Comparison of ENCODE assay signal across 35 mouse cellular contexts in the genomic region with DNA sequence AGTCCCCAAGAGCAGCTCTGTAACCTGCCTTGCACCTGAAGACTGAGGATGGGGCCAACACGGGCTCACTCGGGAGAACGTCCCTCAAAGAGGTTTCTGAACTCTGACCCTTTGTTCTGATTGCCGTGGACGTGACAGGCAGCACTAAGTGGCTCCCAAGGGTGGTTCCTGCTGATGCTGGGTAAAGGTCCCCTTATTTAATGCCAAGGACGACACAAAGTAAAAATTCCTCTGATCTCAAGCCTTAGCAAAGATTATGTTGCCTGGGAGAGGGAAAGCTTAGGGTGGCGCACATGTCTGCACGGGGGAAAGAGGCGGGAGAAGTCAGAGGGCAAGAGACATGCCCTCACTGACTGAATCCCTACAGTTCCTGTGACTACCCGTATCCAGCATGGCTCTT. TPM values are rescaled to one million over a fixed set of nuclear protein-coding genes. Genes with fewer than 3 reads are reported as not detected.
DNase-seq lines count a peak whose midpoint lies in the region; ATAC-seq and TF ChIP-seq lines count a peak whose summit lies in the region.
"Had no signal": no experiment of that assay in that cellular context is flagged by ENCODE, and none has a peak within 500 bp of the region (broad histone marks: within the 10 kb centered on the region; RNA-seq: fewer than 3 reads in every experiment).

No protein-coding gene starts in this region.

- no peaks in the 10 kb centered on the region for H3K36me3 ChIP-seq in heart, embryonic 16.5 days (ENCODE audit: control insufficient read depth, insufficient read depth)
- H3K36me3 ChIP-seq in liver, postnatal 0 days (replicated peaks; ENCODE audit: insufficient read depth, low read length): no peaks in the 10 kb centered on the region
- H3K36me3 ChIP-seq: hindbrain, embryonic 13.5 days; kidney, embryonic 15.5 days; limb, embryonic 12.5 days had no signal

- no peak for TF ChIP-seq CTCF in liver, postnatal 0 days (IDR thresholded peaks at IDR 0.05; ENCODE audit: low read depth)

- H3K27ac ChIP-seq in heart, embryonic 16.5 days (ENCODE audit: low read length): peak overlapping the region; percentile 15; the same call in 1 of the 2 replicates
- 0 out of 2 replicates have a peak overlapping the region, but pooled peaks have one; percentile 44 for H3K27ac ChIP-seq in liver, postnatal 0 days (ENCODE audit: low read depth)
- H3K27ac ChIP-seq: hindbrain, embryonic 13.5 days; kidney, embryonic 15.5 days; layer of hippocampus, adult 2 months; left cerebral cortex, adult 2 months; limb, embryonic 12.5 days; liver, embryonic 14.5 days; macrophage had no signal

- H3K9ac ChIP-seq in heart, embryonic 16.5 days (ENCODE audit: low read length): no peak overlapping the region
- H3K9ac ChIP-seq in liver, postnatal 0 days (replicated peaks): no peak overlapping the region
- H3K9ac ChIP-seq: hindbrain, embryonic 13.5 days; kidney, embryonic 15.5 days; limb, embryonic 12.5 days; liver, embryonic 14.5 days had no signal

- no peaks in the 10 kb centered on the region for H3K27me3 ChIP-seq in heart, embryonic 16.5 days (ENCODE audit: control insufficient read depth, insufficient read depth, low read length)
- H3K27me3 ChIP-seq in liver, postnatal 0 days (ENCODE audit: insufficient read depth, low read length): no peaks in the 10 kb centered on the region
- H3K27me3 ChIP-seq: hindbrain, embryonic 13.5 days; kidney, embryonic 15.5 days; limb, embryonic 12.5 days had no signal

- peak; percentile 74 to 84 for DNase-seq in adrenal gland, adult (ENCODE audit: inconsistent age in 2 of 2, low spot score in 1 of 2)
- DNase-seq in adrenal gland, postnatal 4 days (ENCODE audit: low spot score in 2 of 2): no peak
- no peak for DNase-seq in heart, adult 18-20 months
- peak; percentile 44 to 51 for DNase-seq in adrenal gland, postnatal 36 days
- DNase-seq in liver, postnatal 0 days: no peak
- DNase-seq in cerebellum, postnatal 14 days: no peak
- DNase-seq in right cerebral cortex, adult 2 months (ENCODE audit: low spot score in 2 of 2): no peak
- DNase-seq: cerebellum, adult 18-20 months; cerebellum, postnatal 10 days; heart, postnatal 4 days; kidney, adult 18-20 months; midbrain, embryonic 14.5 days; right cerebral cortex, postnatal 25 days; spleen, adult 18-20 months had no signal

- TF ChIP-seq EP300 in liver, postnatal 0 days (IDR thresholded peaks at IDR 0.05; ENCODE audit: low read depth): no peak

- H3K4me2 ChIP-seq in heart, embryonic 16.5 days (ENCODE audit: low read depth, low read length): no peak overlapping the region
- H3K4me2 ChIP-seq in liver, postnatal 0 days (ENCODE audit: low read depth, low read length): no peak overlapping the region
- H3K4me2 ChIP-seq: hindbrain, embryonic 13.5 days; kidney, embryonic 15.5 days; limb, embryonic 12.5 days had no signal

- ATAC-seq in heart, embryonic 16.5 days (replicated peaks; ENCODE audit: extremely low read depth, insufficient read depth, low FRiP score): no peak
- peak; percentile 35; the same call in 1 of the 2 replicates for ATAC-seq in liver, postnatal 0 days
- ATAC-seq: activated CD4-positive, CD25-positive, alpha-beta regulatory T cell, adult 4 months; forebrain, embryonic 16.5 days had no signal

- WGBS in heart, embryonic 16.5 days: 51% methylated on average over 10 of the region's 10 CpGs
- 57% methylated on average over 10 of the region's 10 CpGs for WGBS in liver, postnatal 0 days (ENCODE audit: insufficient replicate concordance)

- no peaks in the 10 kb centered on the region for H3K9me3 ChIP-seq in heart, embryonic 16.5 days (replicated peaks; ENCODE audit: control insufficient read depth, low read length)
- H3K9me3 ChIP-seq in liver, postnatal 0 days (ENCODE audit: low read length): no peaks in the 10 kb centered on the region
- H3K9me3 ChIP-seq: hindbrain, embryonic 13.5 days; kidney, embryonic 15.5 days; limb, embryonic 12.5 days had no signal

- peaks cover 4% of the 10 kb centered on the region for H3K4me1 ChIP-seq in heart, embryonic 16.5 days (ENCODE audit: control insufficient read depth, insufficient read depth, low read length)
- peaks cover 9% of the 10 kb centered on the region; the same call in 1 of the 2 replicates for H3K4me1 ChIP-seq in liver, postnatal 0 days (ENCODE audit: insufficient read depth)
- H3K4me1 ChIP-seq: hindbrain, embryonic 13.5 days; kidney, embryonic 15.5 days; limb, embryonic 12.5 days had no signal

- H3K4me3 ChIP-seq in heart, embryonic 16.5 days (ENCODE audit: low read length): no peak overlapping the region
- no peak overlapping the region for H3K4me3 ChIP-seq in liver, postnatal 0 days (ENCODE audit: low read depth, low read length)
- H3K4me3 ChIP-seq: erythroblast, embryonic 14.5 days; hindbrain, embryonic 13.5 days; kidney, embryonic 15.5 days; layer of hippocampus, adult 2 months; left cerebral cortex, adult 2 months; limb, embryonic 12.5 days had no signal

RNA-seq across cellular contexts. Expression of a gene that starts 11.6 kb away (rescaled TPM):
- 10 to 100 TPM; 73.1 to 89.5 TPM for total RNA-seq in adrenal gland, postnatal 4 days (2021)
- 15.3 and 18.6 TPM in 2 replicates for polyA plus RNA-seq in heart, embryonic 16.5 days (2015; fragmentation: Nextera tagmentation; extraction: Ambion mirVana)
- total RNA-seq in heart, adult 18-20 months (2021): 10 to 100 TPM; 37.8 to 44.5 TPM
- 100 to 1,000 TPM in 1 of 2 experiments, 10 to 100 TPM in 1; 98.5 to 112 TPM for total RNA-seq in adrenal gland, postnatal 36 days (2021)
- polyA plus RNA-seq in liver, postnatal 0 days (2015; fragmentation: Nextera tagmentation; extraction: Ambion mirVana): 15.0 and 16.3 TPM in 2 replicates

RNA-seq across cellular contexts. Expression of a gene that starts 14.6 kb away (rescaled TPM):
- total RNA-seq in adrenal gland, postnatal 4 days (2021): under 1 TPM; 0.23 to 0.59 TPM
- polyA plus RNA-seq in heart, embryonic 16.5 days (2015; fragmentation: Nextera tagmentation; extraction: Ambion mirVana): not detected in 2 replicates
- not detected for total RNA-seq in heart, adult 18-20 months (2021)
- not detected for total RNA-seq in adrenal gland, postnatal 36 days (2021)
- polyA plus RNA-seq in liver, postnatal 0 days (2015; fragmentation: Nextera tagmentation; extraction: Ambion mirVana): 0.04 TPM in 1 of 2 replicates, not detected in the other
- total RNA-seq: CH12.LX; ES-E14; heart, postnatal 4 days; layer of hippocampus, adult 2 months; layer of hippocampus, postnatal 14 days; left cerebral cortex, adult 2 months; left cerebral cortex, postnatal 25 days; megakaryocyte-erythroid progenitor cell, adult 5-6 weeks; monocyte, adult 5-6 weeks had no signal
- polyA plus RNA-seq: embryonic facial prominence, embryonic 14.5 days; erythroblast, embryonic 14.5 days; forebrain, embryonic 11.5 days; heart, embryonic 14.5 days; macrophage; midbrain, embryonic 14.5 days; neural tube, embryonic 14.5 days had no signal

RNA-seq across cellular contexts. Expression of a gene that starts 32.3 kb away (rescaled TPM):
- 100 to 1,000 TPM in 1 of 2 experiments, 10 to 100 TPM in 1; 93.9 to 111 TPM for total RNA-seq in adrenal gland, postnatal 4 days (2021)
- 15.3 and 15.5 TPM in 2 replicates for polyA plus RNA-seq in heart, embryonic 16.5 days (2015; fragmentation: Nextera tagmentation; extraction: Ambion mirVana)
- total RNA-seq in heart, adult 18-20 months (2021): 10 to 100 TPM; 10.2 to 23.2 TPM
- 100 to 1,000 TPM; 138 to 150 TPM for total RNA-seq in adrenal gland, postnatal 36 days (2021)
- 14.4 and 16.3 TPM in 2 replicates for polyA plus RNA-seq in liver, postnatal 0 days (2015; fragmentation: Nextera tagmentation; extraction: Ambion mirVana)

RNA-seq across cellular contexts. Expression of a gene that starts 58.8 kb away (rescaled TPM):
- 10 to 100 TPM in 1 of 2 experiments, 1 to 10 TPM in 1; 7.4 to 10.1 TPM for total RNA-seq in adrenal gland, postnatal 4 days (2021)
- polyA plus RNA-seq in heart, embryonic 16.5 days (2015; fragmentation: Nextera tagmentation; extraction: Ambion mirVana): 7.2 and 8.3 TPM in 2 replicates
- 1 to 10 TPM; 1.9 to 2.6 TPM for total RNA-seq in heart, adult 18-20 months (2021)
- total RNA-seq in adrenal gland, postnatal 36 days (2021): 1 to 10 TPM; 5.4 to 5.8 TPM
- 0.89 and 1.1 TPM in 2 replicates for polyA plus RNA-seq in liver, postnatal 0 days (2015; fragmentation: Nextera tagmentation; extraction: Ambion mirVana)

Comparison
In these comparisons a context has a peak if more than half of its experiments do, and no peak if none do; other contexts are left out.
1. DNase-seq: peak in adrenal gland, adult (2 of 2) and adrenal gland, postnatal 36 days (2 of 2); none in adrenal gland, postnatal 4 days (0 of 2), heart, adult 18-20 months (0 of 2), liver, postnatal 0 days (single experiment), cerebellum, postnatal 14 days (0 of 2) and right cerebral cortex, adult 2 months (0 of 2).